Mouse (Mus musculus) lung, postnatal 0 days (tissue): ENCODE results near the gene Igf2r. TPM values are rescaled to one million over a fixed set of nuclear protein-coding genes. Genes with fewer than 3 reads are reported as not detected.
A peak's percentile ranks its signal among the peaks of the same experiment; 100 is the strongest.

ENCODE experiments used
- ATAC-seq: fragments of 200-750 bp; cut with Nextera tagmentation; 2 replicates; pipeline ENCODE4 v1.8.0; 2017; ENCODE audit warnings: moderate library complexity
- DNase-seq: peaks from one replicate; pipeline ENCODE4 v3.0.0-alpha.2; 2016; ENCODE audit warnings: low spot score
- H3K27ac ChIP-seq: fragments of 300-500 bp; sonication (generic); 2 replicates; pipeline ENCODE4 v1.5.1; 2014; ENCODE audit warnings: antibody characterized with exemption, mild to moderate bottlenecking, low read length, mixed read lengths
- H3K27me3 ChIP-seq: fragments of 300-500 bp; sonication (generic); replicated peaks from 2 replicates; pipeline ENCODE4 v1.6.1; 2014; ENCODE audit warnings: low read length, mixed read lengths; ENCODE audit not compliant: insufficient read depth
- H3K36me3 ChIP-seq: fragments of 300-500 bp; sonication (generic); 2 replicates; pipeline ENCODE4 v1.6.1; 2014; ENCODE audit warnings: low read length, mixed read lengths; ENCODE audit not compliant: insufficient read depth
- H3K4me1 ChIP-seq: fragments of 300-500 bp; sonication (generic); 2 replicates; pipeline ENCODE4 v1.6.1; 2014; ENCODE audit warnings: antibody characterized with exemption, low read depth, low read length, mixed read lengths; ENCODE audit not compliant: insufficient read depth
- H3K4me2 ChIP-seq: fragments of 300-500 bp; sonication (generic); replicated peaks from 2 replicates; pipeline ENCODE4 v1.6.1; 2014; ENCODE audit warnings: low read depth, mild to moderate bottlenecking, low read length, moderate library complexity, mixed read lengths
- H3K4me3 ChIP-seq: fragments of 300-500 bp; sonication (generic); 2 replicates; pipeline ENCODE4 v1.5.1; 2014; ENCODE audit warnings: low read depth, low read length
- H3K9ac ChIP-seq: fragments of 300-500 bp; sonication (generic); replicated peaks from 2 replicates; pipeline ENCODE4 v1.6.1; 2014; ENCODE audit warnings: low read depth, mild to moderate bottlenecking
- H3K9me3 ChIP-seq: fragments of 300-500 bp; sonication (generic); 2 replicates; pipeline ENCODE4 v1.6.1; 2016; ENCODE audit warnings: low read length, mixed read lengths
- CTCF ChIP-seq: IDR thresholded peaks from 2 replicates; pipeline ENCODE4 v1.5.1; 2016; ENCODE audit warnings: antibody characterized with exemption, mild to moderate bottlenecking
- EP300 ChIP-seq: IDR thresholded peaks from 2 replicates; pipeline ENCODE4 v1.6.1; 2016; ENCODE audit warnings: antibody characterized with exemption, mild to moderate bottlenecking, control low read depth
- WGBS: fragments of 180-500 bp; shearing (Covaris S2); extraction: QIAGEN DNeasy Blood & Tissue Kit; methylation state at CpG from one replicate; pipeline ENCODE4 v1.1.7; 2014; 5-methylcytosine and 5-hydroxymethylcytosine counted together
- polyA plus RNA-seq: library from polyadenylated mRNA; unstranded; fragments of >200 nt; fragmentation: Nextera tagmentation; extraction: Ambion mirVana; gene quantifications from 2 replicates; pipeline ENCODE4 v1.2.1, GENCODE M21; 2015

Gene Igf2r
- polyA plus RNA-seq, 1 experiment from 2014 or later, result 26.7 TPM

- no peak overlapping the region for H3K9ac ChIP-seq
- ATAC-seq, result peak; percentile 53
- 34% methylated on average over 11 of the region's 11 CpGs for WGBS
- H3K36me3 ChIP-seq, result no peaks in the 10 kb centered on the region
- no peak overlapping the region for H3K4me3 ChIP-seq
- peak; percentile 60 for DNase-seq
- H3K9me3 ChIP-seq, result no peaks in the 10 kb centered on the region
- H3K4me2 ChIP-seq, result no peak overlapping the region
- TF ChIP-seq CTCF (no peak), EP300 (no peak)
- peaks cover 32% of the 10 kb centered on the region for H3K4me1 ChIP-seq
- peak overlapping the region; percentile 22 for H3K27ac ChIP-seq
- no peaks in the 10 kb centered on the region for H3K27me3 ChIP-seq
These were observed 13.7 kb upstream of the Igf2r start for GRCm38 (mm10) chr17:12782861-12783847.

GRCm38 (mm10) chr17:12781101-12781500, 11.6 kb upstream of the Igf2r start:
- TF ChIP-seq EP300 (no peak), CTCF (no peak)
- peak overlapping the region; percentile 74 for H3K27ac ChIP-seq
- DNase-seq, result peak; percentile 78
- H3K27me3 ChIP-seq, result no peaks in the 10 kb centered on the region
- peak; percentile 61 for ATAC-seq
- no peak overlapping the region; the same call in 1 of the 2 replicates for H3K4me3 ChIP-seq
- no peaks in the 10 kb centered on the region for H3K9me3 ChIP-seq
- peaks cover 36% of the 10 kb centered on the region for H3K4me1 ChIP-seq
- 16% methylated on average over 5 of the region's 5 CpGs for WGBS
- peak overlapping the region; percentile 9 for H3K4me2 ChIP-seq
- H3K9ac ChIP-seq, result no peak overlapping the region
- H3K36me3 ChIP-seq, result no peaks in the 10 kb centered on the region

- Histone ChIP-seq H3K36me3 (no peaks in the 10 kb centered on the region), H3K9me3 (no peaks in the 10 kb centered on the region), H3K4me2 (no peak overlapping the region), H3K9ac (no peak overlapping the region), H3K27me3 (no peaks in the 10 kb centered on the region), H3K4me3 (no peak overlapping the region), H3K27ac (peak overlapping the region; percentile 74), H3K4me1 (peaks cover 36% of the 10 kb centered on the region)
- peak; percentile 40 for ATAC-seq
- 15% methylated on average over 8 of the region's 8 CpGs for WGBS
- no peak for DNase-seq
- TF ChIP-seq CTCF (no peak), EP300 (no peak)
These were observed 10.7 kb upstream of the Igf2r start for GRCm38 (mm10) chr17:12780125-12780524.

- H3K4me3 ChIP-seq, result no peak overlapping the region
- ATAC-seq (peak; percentile 51), DNase-seq (peak; percentile 57)
- H3K9me3 ChIP-seq, result no peaks in the 10 kb centered on the region
- no peak for TF ChIP-seq CTCF
- TF ChIP-seq EP300, result peak; percentile 58; the same call in 1 of the 2 replicates
- peak overlapping the region; percentile 74 for H3K27ac ChIP-seq
- no peak overlapping the region for H3K4me2 ChIP-seq
- H3K27me3 ChIP-seq, result no peaks in the 10 kb centered on the region
- H3K4me1 ChIP-seq, result peaks cover 36% of the 10 kb centered on the region
- WGBS, result 33% methylated on average over 3 of the region's 3 CpGs
- H3K9ac ChIP-seq, result no peak overlapping the region
- H3K36me3 ChIP-seq, result no peaks in the 10 kb centered on the region
These were observed 10.0 kb upstream of the Igf2r start for GRCm38 (mm10) chr17:12779442-12779841.

GRCm38 (mm10) chr17:12773956-12774355, 4.5 kb upstream of the Igf2r start:
- WGBS, result 68% methylated on average over 3 of the region's 3 CpGs
- Histone ChIP-seq H3K9ac (no peak overlapping the region), H3K27me3 (no peaks in the 10 kb centered on the region), H3K36me3 (peaks cover 9% of the 10 kb centered on the region), H3K4me2 (no peak overlapping the region), H3K9me3 (no peaks in the 10 kb centered on the region), H3K4me3 (no peak overlapping the region), H3K4me1 (peaks cover 4% of the 10 kb centered on the region; the same call in 1 of the 2 replicates), H3K27ac (no peak overlapping the region)
- TF ChIP-seq EP300, result no peak
- no peak for TF ChIP-seq CTCF
- no peak for DNase-seq
- no peak for ATAC-seq

GRCm38 (mm10) chr17:12770500-12770899, 1.0 kb upstream of the Igf2r start:
- peaks cover 9% of the 10 kb centered on the region for H3K36me3 ChIP-seq
- 0 out of 2 replicates have a peak, but pooled peaks cover 3% of the 10 kb centered on the region for H3K4me1 ChIP-seq
- no peak for DNase-seq
- 90% methylated on average over 5 of the region's 5 CpGs for WGBS
- no peaks in the 10 kb centered on the region for H3K27me3 ChIP-seq
- H3K4me3 ChIP-seq, result no peak overlapping the region
- H3K9me3 ChIP-seq, result no peaks in the 10 kb centered on the region
- no peak overlapping the region for H3K4me2 ChIP-seq
- ATAC-seq, result no peak
- no peak overlapping the region for H3K27ac ChIP-seq
- TF ChIP-seq CTCF (no peak), EP300 (no peak)
- no peak overlapping the region for H3K9ac ChIP-seq
